31 mouse cellular contexts compared by ENCODE assay signal in genomic region chr15:42304097-42304496, GRCm38 (mm10).
DNase-seq lines count a peak whose midpoint lies in the region; ATAC-seq lines count a peak whose summit lies in the region.
"Had no signal": no experiment of that assay in that cellular context is flagged by ENCODE, and none has a peak within 500 bp of the region (broad histone marks: within the 10 kb centered on the region; RNA-seq: fewer than 3 reads in every experiment).

No protein-coding gene starts in this region.

- DNase-seq in limb, embryonic 10.5 days (ENCODE audit: low spot score), result no peak
- no peak for DNase-seq in T-cell, adult 2 months (ENCODE audit: low spot score)
- DNase-seq in left cerebral cortex, adult 9 months (ENCODE audit: low spot score in 2 of 2), result no peak
- DNase-seq in layer of hippocampus, postnatal 25 days (ENCODE audit: extremely low spot score in 1 of 2, low spot score in 1 of 2), result no peak
- DNase-seq: adrenal gland, adult 8-10 months; adrenal gland, postnatal 25 days; B cell, adult 2 months; cerebellum, adult 11-12 months; cerebellum, adult 8-10 months; cerebellum, postnatal 10 days; cerebellum, postnatal 36 days; embryo, embryonic 11 days; gastrocnemius, postnatal 10 days; gastrocnemius, postnatal 36 days; heart, adult 18-20 months; heart, postnatal 10 days; heart, postnatal 36 days had no signal

- peaks cover 7% of the 10 kb centered on the region for H3K4me1 ChIP-seq in limb, embryonic 12.5 days (replicated peaks)
- peaks cover 6% of the 10 kb centered on the region; the same call in 1 of the 2 replicates for H3K4me1 ChIP-seq in limb, embryonic 10.5 days
- peaks cover 7% of the 10 kb centered on the region for H3K4me1 ChIP-seq in limb, embryonic 13.5 days
- H3K4me1 ChIP-seq in neural tube, embryonic 13.5 days (replicated peaks), result peaks cover 8% of the 10 kb centered on the region
- H3K4me1 ChIP-seq: embryonic facial prominence, embryonic 10.5 days; embryonic facial prominence, embryonic 13.5 days; forebrain, embryonic 12.5 days; forebrain, embryonic 15.5 days; heart, embryonic 12.5 days; heart, embryonic 15.5 days; hindbrain, embryonic 15.5 days had no signal

- H3K4me3 ChIP-seq in limb, embryonic 12.5 days (replicated peaks), result no peak overlapping the region
- no peak overlapping the region for H3K4me3 ChIP-seq in limb, embryonic 10.5 days
- no peak overlapping the region for H3K4me3 ChIP-seq in limb, embryonic 13.5 days
- H3K4me3 ChIP-seq in neural tube, embryonic 13.5 days, result no peak overlapping the region
- H3K4me3 ChIP-seq: embryonic facial prominence, embryonic 10.5 days; embryonic facial prominence, embryonic 13.5 days; erythroblast, embryonic 14.5 days; forebrain, embryonic 12.5 days; forebrain, embryonic 15.5 days; heart, embryonic 12.5 days; heart, embryonic 15.5 days; hindbrain, embryonic 15.5 days had no signal

- no peak overlapping the region for H3K9ac ChIP-seq in limb, embryonic 12.5 days (replicated peaks)
- H3K9ac ChIP-seq in limb, embryonic 13.5 days, result no peak overlapping the region
- no peak overlapping the region for H3K9ac ChIP-seq in neural tube, embryonic 13.5 days
- H3K9ac ChIP-seq: embryonic facial prominence, embryonic 13.5 days; forebrain, embryonic 12.5 days; forebrain, embryonic 15.5 days; heart, embryonic 12.5 days; heart, embryonic 15.5 days; hindbrain, embryonic 15.5 days had no signal

- H3K27me3 ChIP-seq in limb, embryonic 12.5 days, result no peaks in the 10 kb centered on the region
- H3K27me3 ChIP-seq in limb, embryonic 10.5 days (ENCODE audit: low read depth, poor library complexity, severe bottlenecking), result no peaks in the 10 kb centered on the region
- no peaks in the 10 kb centered on the region for H3K27me3 ChIP-seq in limb, embryonic 13.5 days
- H3K27me3 ChIP-seq in neural tube, embryonic 13.5 days, result no peaks in the 10 kb centered on the region
- H3K27me3 ChIP-seq: CH12.LX; embryonic facial prominence, embryonic 13.5 days; forebrain, embryonic 12.5 days; forebrain, embryonic 15.5 days; heart, embryonic 12.5 days; heart, embryonic 15.5 days; hindbrain, embryonic 15.5 days had no signal

- WGBS in limb, embryonic 12.5 days, result 31% methylated on average over 3 of the region's 3 CpGs
- WGBS in limb, embryonic 10.5 days, result 70% methylated on average over 3 of the region's 3 CpGs
- 23% methylated on average over 3 of the region's 3 CpGs for WGBS in limb, embryonic 13.5 days
- WGBS in neural tube, embryonic 13.5 days, result 29% methylated on average over 3 of the region's 3 CpGs

- no peaks in the 10 kb centered on the region for H3K36me3 ChIP-seq in limb, embryonic 12.5 days
- H3K36me3 ChIP-seq in limb, embryonic 10.5 days, result no peaks in the 10 kb centered on the region
- H3K36me3 ChIP-seq in limb, embryonic 13.5 days, result no peaks in the 10 kb centered on the region
- H3K36me3 ChIP-seq in neural tube, embryonic 13.5 days, result no peaks in the 10 kb centered on the region
- H3K36me3 ChIP-seq: embryonic facial prominence, embryonic 10.5 days; embryonic facial prominence, embryonic 13.5 days; forebrain, embryonic 12.5 days; forebrain, embryonic 15.5 days; G1E; heart, embryonic 12.5 days; heart, embryonic 15.5 days; hindbrain, embryonic 15.5 days had no signal

- H3K9me3 ChIP-seq in limb, embryonic 12.5 days, result no peaks in the 10 kb centered on the region
- H3K9me3 ChIP-seq in limb, embryonic 10.5 days (replicated peaks), result no peaks in the 10 kb centered on the region
- no peaks in the 10 kb centered on the region for H3K9me3 ChIP-seq in limb, embryonic 13.5 days
- no peaks in the 10 kb centered on the region for H3K9me3 ChIP-seq in neural tube, embryonic 13.5 days
- H3K9me3 ChIP-seq: embryonic facial prominence, embryonic 10.5 days; embryonic facial prominence, embryonic 13.5 days; forebrain, embryonic 12.5 days; forebrain, embryonic 15.5 days; G1E; heart, embryonic 12.5 days; heart, embryonic 15.5 days; hindbrain, embryonic 15.5 days had no signal

- peak; percentile 68; the same call in 1 of the 2 replicates for ATAC-seq in limb, embryonic 12.5 days (ENCODE audit: insufficient number of reproducible peaks, insufficient read depth, low FRiP score, low TSS enrichment, low read depth)
- peak; percentile 40; the same call in 1 of the 2 replicates for ATAC-seq in limb, embryonic 13.5 days (ENCODE audit: low FRiP score, low read depth)
- peak; percentile 61; the same call in 1 of the 2 replicates for ATAC-seq in neural tube, embryonic 13.5 days (ENCODE audit: low read depth)
- ATAC-seq: activated CD4-positive, CD25-positive, alpha-beta regulatory T cell, adult 4 months; forebrain, embryonic 15.5 days had no signal

- no peak overlapping the region for H3K4me2 ChIP-seq in limb, embryonic 12.5 days
- H3K4me2 ChIP-seq in limb, embryonic 13.5 days (replicated peaks), result no peak overlapping the region
- H3K4me2 ChIP-seq in neural tube, embryonic 13.5 days, result no peak overlapping the region
- H3K4me2 ChIP-seq: embryonic facial prominence, embryonic 13.5 days; forebrain, embryonic 12.5 days; forebrain, embryonic 15.5 days; heart, embryonic 12.5 days; heart, embryonic 15.5 days; hindbrain, embryonic 15.5 days had no signal

- no peak overlapping the region for H3K27ac ChIP-seq in limb, embryonic 12.5 days
- no peak overlapping the region for H3K27ac ChIP-seq in limb, embryonic 10.5 days
- no peak overlapping the region; the same call in 1 of the 2 replicates for H3K27ac ChIP-seq in limb, embryonic 13.5 days
- H3K27ac ChIP-seq in neural tube, embryonic 13.5 days (replicated peaks), result peak overlapping the region; percentile 28; the same call in 1 of the 2 replicates
- H3K27ac ChIP-seq: embryonic facial prominence, embryonic 10.5 days; embryonic facial prominence, embryonic 13.5 days; forebrain, embryonic 12.5 days; forebrain, embryonic 15.5 days; heart, embryonic 15.5 days; hindbrain, embryonic 15.5 days had no signal
